Mouse (Mus musculus) limb, embryonic 13.5 days (tissue): Measurements from ENCODE around the gene Hes7. TPM values are rescaled to one million over a fixed set of nuclear protein-coding genes. Genes with fewer than 3 reads are reported as not detected.
"Not testable (repeated sequence)": the region's sequence is repeated elsewhere in the genome, so short reads cannot be mapped to it uniquely, and the experiment has no call there.

Experiments used
- ATAC-seq: fragments of 200-750 bp; cut with Nextera tagmentation; 2 replicates; pipeline ENCODE4 v1.8.0; 2017; ENCODE audit warnings: low read depth, moderate number of reproducible peaks, moderate TSS enrichment; ENCODE audit not compliant: low FRiP score
- H3K27ac ChIP-seq: fragments of 300-500 bp; sonication (generic); 2 replicates; pipeline ENCODE4 v1.5.1; 2015; ENCODE audit warnings: inconsistent platforms, mild to moderate bottlenecking, moderate library complexity
- H3K27me3 ChIP-seq: fragments of 300-500 bp; sonication (generic); 2 replicates; pipeline ENCODE4 v1.6.1; 2015; ENCODE audit warnings: mild to moderate bottlenecking, inconsistent platforms
- H3K36me3 ChIP-seq: fragments of 300-500 bp; sonication (generic); 2 replicates; pipeline ENCODE4 v1.6.1; 2015; ENCODE audit warnings: inconsistent platforms, mild to moderate bottlenecking, moderate library complexity
- H3K4me1 ChIP-seq: fragments of 300-500 bp; sonication (generic); 2 replicates; pipeline ENCODE4 v1.6.1; 2015; ENCODE audit warnings: inconsistent platforms
- H3K4me2 ChIP-seq: fragments of 300-500 bp; sonication (generic); replicated peaks from 2 replicates; pipeline ENCODE4 v1.6.1; 2015; ENCODE audit warnings: inconsistent platforms, mild to moderate bottlenecking, moderate library complexity
- H3K4me3 ChIP-seq: fragments of 300-500 bp; sonication (generic); 2 replicates; pipeline ENCODE4 v1.5.1; 2015; ENCODE audit warnings: moderate library complexity, mild to moderate bottlenecking, inconsistent platforms
- H3K9ac ChIP-seq: fragments of 300-500 bp; sonication (generic); 2 replicates; pipeline ENCODE4 v1.6.1; 2015; ENCODE audit warnings: mild to moderate bottlenecking, inconsistent platforms
- H3K9me3 ChIP-seq: fragments of 300-500 bp; sonication (generic); 2 replicates; pipeline ENCODE4 v1.6.1; 2016; ENCODE audit warnings: inconsistent platforms
- WGBS: fragments of 180-500 bp; shearing (Covaris S2); methylation state at CpG from one replicate; pipeline ENCODE4 v1.1.7; 2015; 5-methylcytosine and 5-hydroxymethylcytosine counted together
- polyA plus RNA-seq: library from polyadenylated mRNA; unstranded; fragments of >200 nt; fragmentation: Nextera tagmentation; extraction: Ambion mirVana; gene quantifications from 2 replicates; pipeline ENCODE4 v1.2.1, GENCODE M21; 2015

The Hes7 gene
- polyA plus RNA-seq, 1 experiment from 2014 or later, result 0.74 TPM

DNA sequence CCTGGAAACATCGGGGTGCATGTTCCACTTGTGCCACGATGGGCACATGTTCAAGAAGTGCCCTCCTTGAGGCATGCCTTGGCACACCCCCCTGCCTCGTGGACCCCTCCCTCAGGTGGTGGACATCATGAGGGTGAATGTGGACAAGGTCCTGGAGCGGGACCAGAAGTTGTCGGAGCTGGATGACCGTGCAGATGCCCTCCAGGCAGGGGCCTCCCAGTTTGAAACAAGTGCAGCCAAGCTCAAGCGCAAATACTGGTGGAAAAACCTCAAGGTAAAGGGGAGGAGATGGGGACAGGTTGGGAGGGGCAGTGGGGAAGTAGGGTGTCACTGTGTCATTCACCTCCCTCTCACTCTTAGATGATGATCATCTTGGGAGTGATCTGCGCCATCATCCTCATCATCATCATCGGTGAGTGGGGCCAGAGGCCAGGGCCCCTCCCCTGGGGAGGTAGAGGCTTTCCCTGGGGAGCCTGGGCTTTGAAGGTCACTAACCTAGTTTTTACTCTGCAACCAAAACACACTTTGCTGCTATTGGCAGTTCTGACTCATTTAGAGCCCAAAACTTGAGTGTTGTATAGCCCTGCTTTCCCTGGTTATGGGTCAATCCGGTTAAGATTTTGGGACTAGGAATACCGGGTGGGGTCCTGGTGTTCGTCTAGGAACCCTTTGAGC is 30.5 kb upstream of the Hes7 start:
- no peak for ATAC-seq
- no peaks in the 10 kb centered on the region for H3K9me3 ChIP-seq
- peak overlapping the region; percentile 100 for H3K9ac ChIP-seq
- no peaks in the 10 kb centered on the region for H3K27me3 ChIP-seq
- 83% methylated on average over 12 of the region's 12 CpGs for WGBS
- H3K36me3 ChIP-seq, result peaks cover 34% of the 10 kb centered on the region
- peaks cover 38% of the 10 kb centered on the region for H3K4me1 ChIP-seq
- H3K4me2 ChIP-seq, result peak overlapping the region; percentile 97
- no peak overlapping the region for H3K27ac ChIP-seq
- peak overlapping the region; percentile 95 for H3K4me3 ChIP-seq

DNA sequence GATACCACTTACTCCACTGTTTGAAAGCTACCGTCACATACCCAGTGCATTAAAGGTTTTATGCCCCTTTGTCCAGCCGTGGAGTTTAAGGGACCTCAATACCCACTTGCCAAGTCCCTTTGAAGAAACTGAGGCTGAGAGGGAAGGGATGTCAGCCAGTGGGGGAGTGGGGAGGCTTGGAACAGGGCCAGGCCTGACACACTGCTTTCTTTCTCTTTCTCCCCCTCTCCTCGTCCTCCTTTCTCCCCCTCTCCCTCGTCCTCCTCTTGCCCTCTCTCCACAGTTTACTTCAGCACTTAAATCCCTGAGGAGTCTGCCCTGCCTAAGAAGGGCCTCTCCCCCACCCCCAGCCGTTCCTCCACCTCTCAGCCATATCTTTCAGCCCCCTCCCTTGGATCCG is 29.8 kb upstream of the Hes7 start:
- H3K9ac ChIP-seq, result peak overlapping the region; percentile 43; the same call in 1 of the 2 replicates
- no peaks in the 10 kb centered on the region for H3K9me3 ChIP-seq
- H3K36me3 ChIP-seq, result peaks cover 34% of the 10 kb centered on the region
- no peak for ATAC-seq
- WGBS, result 59% methylated on average over 6 of the region's 6 CpGs
- H3K4me2 ChIP-seq, result peak overlapping the region; percentile 97
- peaks cover 38% of the 10 kb centered on the region for H3K4me1 ChIP-seq
- H3K27ac ChIP-seq, result no peak overlapping the region
- H3K27me3 ChIP-seq, result no peaks in the 10 kb centered on the region
- H3K4me3 ChIP-seq, result peak overlapping the region; percentile 95

DNA sequence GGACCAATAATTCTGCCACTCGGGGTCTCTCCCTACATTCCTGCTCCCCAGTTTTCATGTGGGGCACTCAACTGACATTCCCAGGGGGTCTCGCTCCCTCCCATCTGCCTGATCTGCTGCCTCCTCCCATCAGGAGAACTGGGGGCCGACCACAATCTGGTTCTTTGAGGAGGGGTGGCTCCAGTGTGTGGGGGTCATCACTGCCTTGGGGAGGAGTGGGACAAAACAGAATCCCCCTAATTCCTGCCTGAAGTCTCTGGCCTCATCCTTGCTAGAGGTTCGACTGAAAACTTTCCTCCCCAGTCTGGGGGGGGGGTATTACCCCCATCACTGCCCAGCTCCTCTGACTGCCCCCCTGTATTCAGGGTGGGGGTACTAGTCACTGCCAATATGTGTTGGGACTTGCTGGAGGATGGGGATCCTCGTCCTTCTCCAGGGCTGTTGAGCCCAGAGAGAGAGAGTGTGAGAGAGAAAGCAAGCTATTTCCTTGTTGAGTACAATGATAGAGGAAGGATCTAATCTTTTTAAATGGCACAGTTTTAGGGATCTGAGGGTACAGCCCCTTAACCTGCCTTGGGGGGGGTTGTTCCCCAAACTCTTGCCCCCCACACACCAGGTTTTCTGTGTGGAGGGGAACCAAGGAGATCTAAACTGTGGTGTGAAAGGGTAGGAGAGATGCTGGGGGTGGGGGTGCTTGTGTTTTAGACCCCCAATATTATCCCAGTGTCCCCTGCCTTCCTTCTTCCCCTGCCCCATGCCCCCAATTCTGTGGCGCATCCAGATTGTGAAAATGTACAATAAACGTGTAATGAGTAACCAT is 28.4 kb upstream of the Hes7 start:
- Histone ChIP-seq H3K27ac (0 out of 2 replicates have a peak overlapping the region, but pooled peaks have one; percentile 3), H3K4me2 (no peak overlapping the region), H3K9ac (peak overlapping the region; percentile 31; the same call in 1 of the 2 replicates), H3K27me3 (no peaks in the 10 kb centered on the region), H3K4me1 (peaks cover 52% of the 10 kb centered on the region), H3K9me3 (no peaks in the 10 kb centered on the region), H3K4me3 (no peak overlapping the region), H3K36me3 (peaks cover 34% of the 10 kb centered on the region)
- WGBS, result 66% methylated on average over 7 of the region's 7 CpGs
- ATAC-seq, result no peak

DNA sequence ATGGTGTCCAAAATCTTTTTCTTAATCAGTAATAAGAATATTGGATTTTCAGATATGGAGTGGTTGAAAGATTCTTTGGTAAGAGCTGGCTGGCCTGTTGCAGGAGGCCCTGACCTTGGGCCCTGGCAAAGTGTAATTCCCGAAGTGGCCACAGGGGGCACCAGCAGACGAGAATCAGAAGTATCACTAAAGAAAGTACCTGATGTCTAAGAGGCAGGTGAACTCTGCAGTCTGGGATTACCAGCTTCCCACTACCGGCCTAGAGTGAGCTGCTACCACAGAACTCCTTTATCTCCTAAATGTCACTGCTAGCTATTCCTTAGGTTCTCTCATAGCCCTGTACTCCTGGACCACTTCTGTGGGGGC is 27.8 kb upstream of the Hes7 start:
- WGBS, result 6% methylated on average over 3 of the region's 3 CpGs
- H3K4me2 ChIP-seq, result no peak overlapping the region
- peaks cover 34% of the 10 kb centered on the region for H3K36me3 ChIP-seq
- H3K4me1 ChIP-seq, result peaks cover 51% of the 10 kb centered on the region
- no peak overlapping the region for H3K27ac ChIP-seq
- no peaks in the 10 kb centered on the region for H3K9me3 ChIP-seq
- ATAC-seq, result no peak
- H3K9ac ChIP-seq, result no peak overlapping the region
- no peak overlapping the region for H3K4me3 ChIP-seq
- no peaks in the 10 kb centered on the region for H3K27me3 ChIP-seq

DNA sequence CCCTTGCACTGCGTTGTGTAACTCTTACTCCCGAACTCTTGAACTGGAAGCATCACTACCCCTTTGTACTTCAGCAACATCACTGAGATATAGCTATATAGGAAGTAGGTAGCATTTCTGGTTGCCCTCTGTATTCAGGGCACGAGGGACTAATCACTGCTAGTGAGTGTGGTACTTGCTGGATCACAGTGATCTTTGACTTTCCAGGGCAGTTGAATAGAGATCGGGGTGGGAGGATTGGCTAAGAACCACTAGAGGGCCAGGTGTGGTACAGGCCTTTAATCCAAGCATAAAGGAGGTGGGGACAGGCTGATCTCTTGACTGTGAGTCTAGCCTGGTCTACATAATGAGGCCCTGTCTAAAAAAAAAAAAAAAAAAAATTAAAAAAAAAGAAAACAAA is 27.3 kb upstream of the Hes7 start:
- Histone ChIP-seq H3K9me3 (no peaks in the 10 kb centered on the region), H3K4me2 (no peak overlapping the region), H3K9ac (no peak overlapping the region), H3K27me3 (no peaks in the 10 kb centered on the region), H3K4me3 (no peak overlapping the region), H3K27ac (no peak overlapping the region), H3K4me1 (peaks cover 51% of the 10 kb centered on the region), H3K36me3 (peaks cover 34% of the 10 kb centered on the region)
- WGBS, result 90% methylated on average over 4 of the region's 4 CpGs
- ATAC-seq, result no peak

DNA sequence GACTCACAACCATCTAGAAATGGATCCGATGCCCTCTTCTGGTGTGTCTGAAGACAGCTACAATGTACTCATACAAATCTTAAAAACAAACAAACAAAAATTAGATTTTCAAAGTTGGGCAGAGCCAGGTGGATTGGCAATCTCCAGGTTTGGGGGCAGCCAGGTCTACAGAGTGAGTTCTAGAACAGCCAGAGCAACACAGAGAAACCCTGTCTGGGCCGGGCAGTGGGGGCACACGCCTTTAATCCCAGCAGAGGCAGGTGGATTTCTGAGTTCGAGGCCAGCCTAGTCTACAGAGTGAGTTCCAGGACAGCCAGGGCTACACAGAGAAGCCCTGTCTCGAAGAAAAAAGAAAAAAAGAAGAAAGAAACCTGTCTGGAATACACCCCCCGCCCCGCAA is 26.3 kb upstream of the Hes7 start:
- not testable (repeated sequence) for H3K4me2 ChIP-seq, H3K9ac ChIP-seq, H3K4me3 ChIP-seq, H3K27me3 ChIP-seq, H3K9me3 ChIP-seq, ATAC-seq
- Histone ChIP-seq H3K4me1 (peaks cover 58% of the 10 kb centered on the region), H3K36me3 (peaks cover 34% of the 10 kb centered on the region), H3K27ac (0 out of 2 replicates have a peak overlapping the region, but pooled peaks have one; percentile 77)
- 89% methylated on average over 7 of the region's 7 CpGs for WGBS

DNA sequence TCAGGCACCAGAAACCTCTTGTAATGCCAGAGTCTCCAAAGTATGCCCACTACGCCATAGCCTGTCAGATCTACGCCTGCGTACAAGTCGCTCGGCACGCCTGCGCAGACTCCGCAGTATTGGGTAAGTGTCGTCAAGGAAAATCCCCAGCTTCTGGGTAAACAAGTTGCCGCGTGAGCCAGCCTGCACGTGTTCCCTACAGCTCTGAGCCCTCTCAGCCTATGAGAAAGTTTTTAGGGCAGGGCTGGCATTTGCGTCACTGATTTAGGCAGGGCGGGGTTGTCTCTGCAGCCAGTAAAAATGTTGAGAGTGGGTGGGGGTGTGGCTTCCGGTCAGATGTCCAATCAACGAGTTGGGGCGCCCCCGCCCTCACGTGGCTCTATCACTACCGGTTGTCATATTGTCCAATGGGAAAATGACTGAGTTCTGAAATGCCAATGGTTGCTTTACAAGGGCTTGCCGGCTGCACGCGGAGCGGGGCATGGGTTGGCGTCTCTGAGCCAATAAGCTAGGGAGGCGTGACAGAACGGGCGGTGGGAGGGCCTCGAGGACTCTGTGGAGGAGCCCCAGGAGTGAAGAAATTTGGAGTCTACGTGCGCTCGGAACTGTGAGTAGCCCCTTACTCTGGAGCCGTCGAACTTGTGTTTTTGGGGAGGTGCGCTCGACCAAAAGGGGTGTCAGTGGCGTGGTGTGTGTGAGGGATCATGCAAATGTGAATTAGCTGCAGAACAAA is 25.3 kb upstream of the Hes7 start, which contains the start of gene Per1:
Gene Per1 (plus strand): TSS at position 521 of the 733 bp plus-strand sequence.
- ATAC-seq, result peak; percentile 93
- Histone ChIP-seq H3K27me3 (no peaks in the 10 kb centered on the region), H3K4me3 (peak within 1 kb of the TSS; percentile 69), H3K36me3 (peaks cover 29% of the 10 kb centered on the region), H3K9ac (peak within 1 kb of the TSS; percentile 77), H3K4me1 (peaks cover 58% of the 10 kb centered on the region), H3K27ac (peak within 1 kb of the TSS; percentile 92), H3K9me3 (no peaks in the 10 kb centered on the region), H3K4me2 (peak within 1 kb of the TSS; percentile 98)
- under 1% methylated on average over 37 of the region's 37 CpGs for WGBS

DNA sequence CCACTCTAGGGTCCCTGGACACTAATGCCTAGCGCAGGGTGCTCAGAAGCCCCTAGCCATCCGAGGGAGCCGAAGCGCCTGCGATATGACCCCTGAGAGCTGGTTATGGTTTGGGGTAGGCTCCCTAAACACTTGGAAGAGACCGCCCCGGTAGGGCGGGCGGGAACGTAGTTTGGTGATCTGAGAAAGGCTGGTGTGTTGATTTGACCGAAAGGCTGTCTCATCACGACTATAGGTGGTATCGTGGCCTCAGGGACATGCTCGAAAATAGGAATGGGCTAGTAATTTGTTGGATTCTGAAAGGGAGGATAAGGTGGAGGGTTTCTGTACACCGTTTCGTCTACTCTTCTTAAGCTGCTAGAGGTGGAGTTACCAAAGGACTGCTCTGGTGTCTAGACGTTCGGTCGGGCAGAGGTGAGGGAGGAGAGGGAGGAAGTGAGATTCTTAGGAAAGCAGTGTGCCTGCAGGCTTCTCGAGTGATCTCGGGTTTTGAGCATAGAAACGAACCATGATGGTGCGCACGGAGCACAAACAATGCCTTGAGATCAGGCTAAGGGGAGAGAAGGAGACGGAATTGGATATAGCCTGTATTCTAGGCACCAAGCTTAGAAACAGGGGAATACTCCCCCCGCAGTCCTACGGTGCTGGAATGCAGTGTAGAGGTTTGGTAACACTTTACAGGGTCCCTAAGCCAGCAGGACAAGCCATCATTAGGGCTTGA is 24.5 kb upstream of the Hes7 start:
- Histone ChIP-seq H3K36me3 (peaks cover 23% of the 10 kb centered on the region), H3K27me3 (no peaks in the 10 kb centered on the region), H3K4me1 (peaks cover 57% of the 10 kb centered on the region), H3K4me2 (peak overlapping the region; percentile 98), H3K4me3 (peak overlapping the region; percentile 69), H3K9ac (peak overlapping the region; percentile 77), H3K27ac (peak overlapping the region; percentile 92), H3K9me3 (no peaks in the 10 kb centered on the region)
- no peak for ATAC-seq
- 2% methylated on average over 27 of the region's 27 CpGs for WGBS

DNA sequence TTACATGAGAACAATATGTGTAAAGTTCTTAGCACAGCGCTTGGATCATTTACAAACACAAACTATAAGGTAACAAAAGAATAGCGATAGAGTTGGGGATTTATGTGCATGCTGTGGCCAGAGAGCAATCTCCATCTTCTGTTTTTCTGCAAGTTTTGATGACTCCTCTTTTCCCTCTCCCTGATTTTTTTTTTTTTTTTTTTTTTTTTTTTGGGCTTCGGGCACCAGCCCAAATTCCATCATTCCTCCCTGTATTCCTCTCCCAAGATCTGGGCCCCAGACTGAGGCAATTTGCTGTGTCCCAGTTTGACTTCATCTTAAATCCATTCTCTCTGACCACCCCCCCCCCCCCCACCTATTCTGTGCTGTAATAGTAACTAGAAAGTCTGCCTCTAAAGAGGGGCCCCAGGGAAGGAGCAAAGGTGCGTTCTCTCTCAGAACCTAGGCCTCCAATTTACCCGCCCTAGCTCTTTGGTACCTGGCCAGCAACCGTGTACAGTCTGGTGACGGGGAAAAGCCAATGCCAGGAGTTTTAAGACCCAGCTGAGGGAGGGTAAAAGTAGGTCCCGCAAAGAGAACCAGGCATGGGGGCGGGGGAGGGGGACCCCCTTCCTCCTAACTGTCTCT is 23.7 kb upstream of the Hes7 start:
- Histone ChIP-seq H3K27ac (peak overlapping the region; percentile 92), H3K36me3 (peaks cover 23% of the 10 kb centered on the region), H3K9ac (peak overlapping the region; percentile 77), H3K4me1 (peaks cover 54% of the 10 kb centered on the region), H3K4me2 (peak overlapping the region; percentile 98), H3K9me3 (no peaks in the 10 kb centered on the region), H3K4me3 (peak overlapping the region; percentile 69), H3K27me3 (no peaks in the 10 kb centered on the region)
- peak; percentile 3 for ATAC-seq
- 10% methylated on average over 9 of the region's 9 CpGs for WGBS

DNA sequence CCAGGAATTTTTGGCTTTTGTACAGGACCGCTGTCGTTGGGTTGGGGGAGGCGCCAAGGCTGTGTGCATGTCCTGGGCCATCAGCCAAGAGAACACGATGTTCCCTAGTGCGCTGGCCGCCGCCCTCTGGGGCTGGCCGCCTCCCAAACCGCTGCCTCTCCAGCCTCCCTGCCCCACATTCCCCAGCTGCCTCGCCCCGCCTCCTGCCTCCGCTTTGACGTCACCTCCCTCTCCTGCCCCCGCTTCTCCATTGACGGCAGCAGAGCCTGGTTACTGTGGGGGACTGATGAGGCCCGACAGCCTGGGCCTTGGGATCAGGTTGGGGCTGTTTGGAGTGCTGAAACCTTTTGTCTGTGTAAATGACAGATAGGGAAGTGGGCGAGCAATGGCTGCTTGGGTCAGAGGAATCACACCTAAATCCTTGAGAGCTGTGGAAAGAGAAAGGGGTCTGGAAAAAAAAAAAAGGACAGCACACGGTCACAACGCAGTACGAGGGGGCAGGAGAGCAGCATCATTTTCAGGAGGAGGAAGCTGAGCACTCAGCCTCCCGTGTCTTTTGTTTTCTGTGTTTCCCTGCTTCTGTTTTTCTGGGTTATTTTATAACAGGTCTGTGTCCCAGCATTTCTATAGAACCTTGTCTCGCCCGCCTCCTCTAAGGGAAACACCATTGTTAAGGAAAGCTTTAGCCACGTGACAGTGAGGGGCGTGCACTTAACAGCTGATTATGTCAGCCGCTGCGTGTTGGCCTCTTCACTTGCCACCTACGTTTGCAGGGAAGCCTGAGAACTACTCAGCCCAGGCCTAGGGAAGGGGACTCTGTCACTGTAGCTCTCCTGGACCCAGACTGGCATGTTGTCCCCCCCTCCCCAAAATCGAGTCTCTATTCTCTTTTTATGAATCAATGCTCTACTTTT is 23.0 kb upstream of the Hes7 start:
- no peaks in the 10 kb centered on the region for H3K27me3 ChIP-seq
- WGBS, result 3% methylated on average over 29 of the region's 29 CpGs
- H3K4me2 ChIP-seq, result peak overlapping the region; percentile 98
- peaks cover 24% of the 10 kb centered on the region for H3K36me3 ChIP-seq
- ATAC-seq, result peak; percentile 34
- peak overlapping the region; percentile 69 for H3K4me3 ChIP-seq
- H3K9ac ChIP-seq, result peak overlapping the region; percentile 58
- peak overlapping the region; percentile 92 for H3K27ac ChIP-seq
- no peaks in the 10 kb centered on the region for H3K9me3 ChIP-seq
- peaks cover 54% of the 10 kb centered on the region for H3K4me1 ChIP-seq
